In the genomic region with DNA sequence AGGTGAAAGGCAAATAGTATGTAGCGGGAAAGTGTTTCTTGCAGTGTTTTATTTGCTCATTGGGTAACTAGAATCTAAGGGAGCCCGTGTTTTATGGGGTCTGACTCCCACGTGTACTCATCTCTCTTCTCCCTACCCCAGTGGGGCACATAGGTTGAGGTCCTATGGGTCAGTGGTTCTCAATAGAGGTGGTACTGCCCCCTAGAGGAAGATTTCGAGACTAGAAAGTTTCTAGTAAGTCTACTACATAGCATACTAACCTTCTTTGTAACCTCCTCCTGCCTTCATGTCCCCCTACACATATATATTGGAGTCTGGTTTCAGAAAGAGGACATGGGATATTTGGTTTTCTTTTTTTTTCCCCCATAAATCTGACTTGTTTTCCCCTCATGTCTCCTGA, we compare ENCODE assay signal across 21 mouse cellular contexts. TPM values are rescaled to one million over a fixed set of nuclear protein-coding genes. Genes with fewer than 3 reads are reported as not detected.
"Had no signal": no experiment of that assay in that cellular context is flagged by ENCODE, and none has a peak within 500 bp of the region (broad histone marks: within the 10 kb centered on the region; RNA-seq: fewer than 3 reads in every experiment).

No protein-coding gene starts in this region.

- H3K9ac ChIP-seq: limb, embryonic 13.5 days; liver, embryonic 15.5 days; lung, embryonic 14.5 days; midbrain, embryonic 15.5 days; neural tube, embryonic 13.5 days; stomach, embryonic 15.5 days had no signal

- H3K9me3 ChIP-seq: limb, embryonic 13.5 days; liver, embryonic 15.5 days; midbrain, embryonic 15.5 days; neural tube, embryonic 13.5 days; stomach, embryonic 15.5 days had no signal

- H3K36me3 ChIP-seq: limb, embryonic 13.5 days; liver, embryonic 15.5 days; midbrain, embryonic 15.5 days; neural tube, embryonic 13.5 days; stomach, embryonic 15.5 days had no signal

- H3K27ac ChIP-seq: limb, embryonic 13.5 days; liver, embryonic 15.5 days; midbrain, embryonic 15.5 days; neural tube, embryonic 13.5 days; stomach, embryonic 15.5 days had no signal

- H3K4me3 ChIP-seq: limb, embryonic 13.5 days; liver, embryonic 15.5 days; midbrain, embryonic 15.5 days; neural tube, embryonic 13.5 days; stomach, embryonic 15.5 days had no signal

- H3K27me3 ChIP-seq: limb, embryonic 13.5 days; liver, embryonic 15.5 days; midbrain, embryonic 15.5 days; neural tube, embryonic 13.5 days; stomach, embryonic 15.5 days had no signal

- DNase-seq: kidney, adult 8-10 months; kidney, postnatal 10 days; kidney, postnatal 4 days; left cerebral cortex, postnatal 4 days; lung, embryonic 14.5 days; lung, postnatal 10 days; lung, postnatal 4 days; retina, postnatal 1 day; right cerebral cortex, postnatal 4 days; spleen, adult 18-20 months; thymus, postnatal 36 days had no signal

- H3K4me2 ChIP-seq: limb, embryonic 13.5 days; liver, embryonic 15.5 days; lung, embryonic 14.5 days; midbrain, embryonic 11.5 days; midbrain, embryonic 15.5 days; neural tube, embryonic 13.5 days; stomach, embryonic 15.5 days had no signal

- H3K4me1 ChIP-seq: limb, embryonic 13.5 days; midbrain, embryonic 15.5 days; neural tube, embryonic 13.5 days; stomach, embryonic 15.5 days had no signal

- ATAC-seq: midbrain, embryonic 15.5 days had no signal

RNA-seq across cellular contexts. Expression of gene Cldn14, which starts 9.3 kb away (rescaled TPM):
- total RNA-seq: left cerebral cortex, adult 18-20 months; left cerebral cortex, postnatal 4 days; megakaryocyte, adult 5-6 weeks; monocyte, adult 5-6 weeks had no signal
- polyA plus RNA-seq: limb, embryonic 13.5 days; lung, embryonic 14.5 days; midbrain, embryonic 11.5 days; midbrain, embryonic 15.5 days; thymus, postnatal 0 days had no signal
